Mouse (Mus musculus): ENCODE data around the gene Bmpr2.

- TF ChIP-seq POLR2A (IDR thresholded peaks at IDR 0.05; ENCODE audit: borderline replicate concordance, control insufficient read depth, low read depth, low read length) (no peak), CTCF (IDR thresholded peaks at IDR 0.05; ENCODE audit: control insufficient read depth, insufficient read depth, low read length) (no peak)
Measured at GRCm38 (mm10) chr1:59797865-59798264, 34.7 kb downstream of the Bmpr2 start.
